8 mouse cellular contexts compared by ENCODE assay signal in the genomic region with DNA sequence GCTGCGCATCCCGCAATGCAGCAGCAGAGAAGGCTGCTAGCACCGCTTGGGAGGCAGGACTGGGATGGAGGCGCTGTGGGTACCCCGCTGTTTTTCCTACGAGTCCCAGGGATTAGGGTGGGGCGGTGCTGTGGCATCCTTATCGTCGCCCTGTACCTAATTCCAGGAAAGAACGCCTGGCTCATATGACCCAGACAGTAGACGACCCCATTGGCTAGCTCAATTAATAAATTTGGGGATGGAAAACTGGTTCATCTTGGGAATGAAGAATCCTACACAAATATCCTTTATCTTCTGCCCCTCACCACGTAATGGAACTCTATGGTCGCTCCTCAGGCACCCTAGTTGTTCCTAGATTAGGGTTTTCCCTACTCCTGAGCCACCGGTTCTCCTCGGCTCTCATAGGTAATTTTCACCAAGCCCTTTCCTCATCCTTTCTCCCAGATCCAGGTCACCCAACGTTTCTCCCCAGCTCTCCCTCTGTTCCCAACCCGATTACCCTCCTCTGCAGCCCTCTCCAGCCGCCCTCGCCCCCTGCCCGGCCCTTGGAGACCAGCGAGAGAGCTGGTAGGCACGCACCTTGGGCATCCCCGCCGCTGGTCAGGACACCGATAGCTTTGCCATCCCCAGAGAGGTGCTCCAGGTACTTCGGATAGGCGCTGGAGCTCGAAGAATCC. TPM values are rescaled to one million over a fixed set of nuclear protein-coding genes. Genes with fewer than 3 reads are reported as not detected.
DNase-seq lines count a peak whose midpoint lies in the region; ATAC-seq lines count a peak whose summit lies in the region.

No protein-coding gene starts in this region.

- WGBS in heart, embryonic 11.5 days (ENCODE audit: insufficient replicate concordance): under 1% methylated on average over 28 of the region's 28 CpGs
- under 1% methylated on average over 28 of the region's 28 CpGs for WGBS in hindbrain, embryonic 10.5 days
- 0% methylated on average over 28 of the region's 28 CpGs for WGBS in midbrain, embryonic 11.5 days

- no peaks in the 10 kb centered on the region for H3K27me3 ChIP-seq in heart, embryonic 11.5 days (ENCODE audit: control insufficient read depth, insufficient read depth, low read length)
- peaks cover 10% of the 10 kb centered on the region for H3K27me3 ChIP-seq in hindbrain, embryonic 10.5 days (ENCODE audit: insufficient read depth, poor library complexity, severe bottlenecking)
- H3K27me3 ChIP-seq in midbrain, embryonic 11.5 days (ENCODE audit: control insufficient read depth, insufficient read depth, low read length): 0 out of 2 replicates have a peak, but pooled peaks cover 2% of the 10 kb centered on the region

- peak overlapping the region; percentile 99 for H3K4me2 ChIP-seq in heart, embryonic 11.5 days
- peak overlapping the region; percentile 99 for H3K4me2 ChIP-seq in midbrain, embryonic 11.5 days

- H3K36me3 ChIP-seq in heart, embryonic 11.5 days (ENCODE audit: control insufficient read depth, insufficient read depth, low read length): no peaks in the 10 kb centered on the region
- H3K36me3 ChIP-seq in hindbrain, embryonic 10.5 days: no peaks in the 10 kb centered on the region
- no peaks in the 10 kb centered on the region for H3K36me3 ChIP-seq in midbrain, embryonic 11.5 days (ENCODE audit: control insufficient read depth, insufficient read depth, low read length)

- intact Hi-C loops in gastrocnemius, postnatal 36 days (cut with DNase I): no loop called here

- H3K9ac ChIP-seq in heart, embryonic 11.5 days (ENCODE audit: low read depth, low read length): peak overlapping the region; percentile 84
- peak overlapping the region; percentile 54 for H3K9ac ChIP-seq in midbrain, embryonic 11.5 days (ENCODE audit: low read length)

- H3K4me1 ChIP-seq in heart, embryonic 11.5 days (ENCODE audit: control insufficient read depth, insufficient read depth, low read length): peaks cover 2% of the 10 kb centered on the region; the same call in 1 of the 2 replicates
- H3K4me1 ChIP-seq in hindbrain, embryonic 10.5 days (replicated peaks): peaks cover 23% of the 10 kb centered on the region
- peaks cover 2% of the 10 kb centered on the region for H3K4me1 ChIP-seq in midbrain, embryonic 11.5 days (ENCODE audit: control insufficient read depth, insufficient read depth, low read length)

- ATAC-seq in heart, embryonic 11.5 days (replicated peaks; ENCODE audit: insufficient number of reproducible peaks, low FRiP score, low TSS enrichment): peak; percentile 33
- peak; percentile 53 for ATAC-seq in midbrain, embryonic 11.5 days (ENCODE audit: low FRiP score)

- H3K4me3 ChIP-seq in heart, embryonic 11.5 days (ENCODE audit: low read depth, low read length): peak overlapping the region; percentile 74
- peak overlapping the region; percentile 68 for H3K4me3 ChIP-seq in hindbrain, embryonic 10.5 days
- H3K4me3 ChIP-seq in midbrain, embryonic 11.5 days (ENCODE audit: low read depth, low read length): peak overlapping the region; percentile 50

- peak overlapping the region; percentile 89 for H3K27ac ChIP-seq in heart, embryonic 11.5 days (ENCODE audit: low read depth, low read length)
- H3K27ac ChIP-seq in hindbrain, embryonic 10.5 days: peak overlapping the region; percentile 72; the same call in 1 of the 2 replicates
- H3K27ac ChIP-seq in midbrain, embryonic 11.5 days (ENCODE audit: low read depth, low read length): no peak overlapping the region

- H3K9me3 ChIP-seq in heart, embryonic 11.5 days (replicated peaks; ENCODE audit: control insufficient read depth, low read length): no peaks in the 10 kb centered on the region
- H3K9me3 ChIP-seq in hindbrain, embryonic 10.5 days: no peaks in the 10 kb centered on the region
- no peaks in the 10 kb centered on the region for H3K9me3 ChIP-seq in midbrain, embryonic 11.5 days (ENCODE audit: control insufficient read depth, low read length)

- DNase-seq in heart, adult 11 months: no peak
- DNase-seq in 3T3-L1 (ENCODE audit: low read depth, low spot score): peak; percentile 27
- peak; percentile 34 for DNase-seq in c-Kit-positive CD71-positive TER-119-positive erythroid progenitor cells, embryonic 14.5 days (ENCODE audit: low spot score)
- no peak for DNase-seq in hindbrain, embryonic 10.5 days (ENCODE audit: low spot score)
- DNase-seq in midbrain, embryonic 11.5 days (ENCODE audit: low spot score, missing footprints): peak; percentile 90
- no peak for DNase-seq in gastrocnemius, postnatal 4 days (ENCODE audit: low spot score in 2 of 2)
- no peak for DNase-seq in gastrocnemius, postnatal 36 days

RNA-seq across cellular contexts. Expression of a gene that starts 0.4 kb away (rescaled TPM):
- 143 and 184 TPM in 2 replicates for polyA plus RNA-seq in heart, embryonic 11.5 days (2014; fragmentation: Nextera tagmentation; extraction: Ambion mirVana)
- 19.0 and 32.8 TPM in 2 replicates for polyA plus RNA-seq in hindbrain, embryonic 10.5 days (2016; fragmentation: Nextera tagmentation; extraction: Ambion mirVana)
- polyA plus RNA-seq in midbrain, embryonic 11.5 days (2014; fragmentation: Nextera tagmentation; extraction: Ambion mirVana): 33.5 and 34.7 TPM in 2 replicates
- total RNA-seq in gastrocnemius, postnatal 4 days (2021): 10 to 100 TPM; 14.8 to 15.3 TPM
- 1 to 10 TPM; 3.5 to 5.4 TPM for total RNA-seq in gastrocnemius, postnatal 36 days (2021)

Comparison
In these comparisons a context has a peak if more than half of its experiments do, and no peak if none do; other contexts are left out.
1. DNase-seq: peak in 3T3-L1 (single experiment), c-Kit-positive CD71-positive TER-119-positive erythroid progenitor cells, embryonic 14.5 days (single experiment) and midbrain, embryonic 11.5 days (single experiment); none in heart, adult 11 months (single experiment), hindbrain, embryonic 10.5 days (single experiment), gastrocnemius, postnatal 4 days (0 of 2) and gastrocnemius, postnatal 36 days (0 of 2).
2. Peak in every context shown above with its lines, with median percentiles within 50 percentile points of each other: H3K4me3 ChIP-seq.